In genomic region chr5:134539891-134540290, GRCm38 (mm10) we compare ENCODE assay signal across 9 mouse cellular contexts. TPM values are rescaled to one million over a fixed set of nuclear protein-coding genes. Genes with fewer than 3 reads are reported as not detected.
DNase-seq lines count a peak whose midpoint lies in the region; ATAC-seq and TF ChIP-seq lines count a peak whose summit lies in the region.
"Had no signal": no experiment of that assay in that cellular context is flagged by ENCODE, and none has a peak within 500 bp of the region (broad histone marks: within the 10 kb centered on the region; RNA-seq: fewer than 3 reads in every experiment).

No protein-coding gene starts in this region.

- ATAC-seq in intestine, postnatal 0 days: peak; percentile 51; the same call in 1 of the 2 replicates
- peak; percentile 87 for ATAC-seq in lung, embryonic 15.5 days (ENCODE audit: borderline replicate concordance, extremely low read depth, low FRiP score, low TSS enrichment)

- peak; percentile 48 for DNase-seq in right cerebral cortex, postnatal 14 days
- DNase-seq in right cerebral cortex, postnatal 36 days (ENCODE audit: low spot score in 2 of 2): no peak
- DNase-seq in embryo, embryonic 11 days: peak; percentile 84
- peak; percentile 84 for DNase-seq in heart, adult 8-10 months (ENCODE audit: low spot score)
- peak; percentile 70 for DNase-seq in retina, postnatal 1 day
- no peak for DNase-seq in frontal cortex, postnatal 14 days (ENCODE audit: low spot score in 2 of 2)

- TF ChIP-seq CTCF in intestine, postnatal 0 days (IDR thresholded peaks at IDR 0.05; ENCODE audit: low read depth): peak; percentile 19; the same call in 1 of the 2 replicates

- no peaks in the 10 kb centered on the region for H3K27me3 ChIP-seq in intestine, postnatal 0 days (replicated peaks; ENCODE audit: control insufficient read depth, insufficient read depth, low read length)
- H3K27me3 ChIP-seq in lung, embryonic 15.5 days: no peaks in the 10 kb centered on the region

- no peak overlapping the region for H3K4me3 ChIP-seq in intestine, postnatal 0 days (ENCODE audit: low read depth, low read length)
- H3K4me3 ChIP-seq in lung, embryonic 15.5 days: no peak overlapping the region

- H3K9ac ChIP-seq in intestine, postnatal 0 days (ENCODE audit: low read depth, low read length): no peak overlapping the region
- no peak overlapping the region for H3K9ac ChIP-seq in lung, embryonic 15.5 days

- 26% methylated on average over 3 of the region's 3 CpGs for WGBS in intestine, postnatal 0 days
- WGBS in lung, embryonic 15.5 days: 2% methylated on average over 3 of the region's 3 CpGs

- H3K4me1 ChIP-seq in intestine, postnatal 0 days (replicated peaks; ENCODE audit: control insufficient read depth, insufficient read depth, low read length): peaks cover 10% of the 10 kb centered on the region; the same call in 1 of the 2 replicates
- H3K4me1 ChIP-seq in lung, embryonic 15.5 days: peaks cover 55% of the 10 kb centered on the region

- peak overlapping the region; percentile 15 for H3K27ac ChIP-seq in intestine, postnatal 0 days (ENCODE audit: low read depth, low read length)
- H3K27ac ChIP-seq in lung, embryonic 15.5 days: peak overlapping the region; percentile 96

- no peak overlapping the region; the same call in 1 of the 2 replicates for H3K4me2 ChIP-seq in intestine, postnatal 0 days (replicated peaks; ENCODE audit: low read depth)
- peak overlapping the region; percentile 23; the same call in 1 of the 2 replicates for H3K4me2 ChIP-seq in lung, embryonic 15.5 days

- no peaks in the 10 kb centered on the region for H3K9me3 ChIP-seq in intestine, postnatal 0 days (ENCODE audit: control insufficient read depth)
- H3K9me3 ChIP-seq in lung, embryonic 15.5 days: no peaks in the 10 kb centered on the region

- H3K36me3 ChIP-seq in intestine, postnatal 0 days (ENCODE audit: control insufficient read depth, insufficient read depth): peaks cover 20% of the 10 kb centered on the region
- H3K36me3 ChIP-seq in lung, embryonic 15.5 days: peaks cover 11% of the 10 kb centered on the region; the same call in 1 of the 2 replicates

RNA-seq across cellular contexts. Expression of gene Clip2, which starts 12.3 kb away (rescaled TPM):
- 1 to 10 TPM; 4.5 to 6.8 (median 5.4) TPM for total RNA-seq in heart, adult 8-10 months (2022)
- 2.6 and 3.1 TPM in 2 replicates for polyA plus RNA-seq in intestine, postnatal 0 days (2015; fragmentation: Nextera tagmentation; extraction: Ambion mirVana)
- 4.6 TPM in 2 replicates for polyA plus RNA-seq in lung, embryonic 15.5 days (2015; fragmentation: Nextera tagmentation; extraction: Ambion mirVana)

RNA-seq across cellular contexts. Expression of gene Syna, which starts 20.1 kb away (rescaled TPM):
- total RNA-seq in heart, adult 8-10 months (2022): not detected
- polyA plus RNA-seq in intestine, postnatal 0 days (2015; fragmentation: Nextera tagmentation; extraction: Ambion mirVana): 0.13 and 0.25 TPM in 2 replicates
- 0.19 and 0.33 TPM in 2 replicates for polyA plus RNA-seq in lung, embryonic 15.5 days (2015; fragmentation: Nextera tagmentation; extraction: Ambion mirVana)
- total RNA-seq: neutrophil, adult 5-6 weeks had no signal

RNA-seq across cellular contexts. Expression of gene Rfc2, which starts 41.3 kb away (rescaled TPM):
- total RNA-seq in heart, adult 8-10 months (2022): 10 to 100 TPM; 21.6 to 26.0 (median 24.6) TPM
- 88.6 and 93.2 TPM in 2 replicates for polyA plus RNA-seq in intestine, postnatal 0 days (2015; fragmentation: Nextera tagmentation; extraction: Ambion mirVana)
- 292 and 304 TPM in 2 replicates for polyA plus RNA-seq in lung, embryonic 15.5 days (2015; fragmentation: Nextera tagmentation; extraction: Ambion mirVana)

Comparison
In these comparisons a context has a peak if more than half of its experiments do, and no peak if none do; other contexts are left out.
1. DNase-seq: peak in right cerebral cortex, postnatal 14 days (single experiment), embryo, embryonic 11 days (single experiment), heart, adult 8-10 months (single experiment) and retina, postnatal 1 day (single experiment); none in right cerebral cortex, postnatal 36 days (0 of 2) and frontal cortex, postnatal 14 days (0 of 2).